Comparison of ENCODE assay signal across 8 mouse cellular contexts in the genomic region with DNA sequence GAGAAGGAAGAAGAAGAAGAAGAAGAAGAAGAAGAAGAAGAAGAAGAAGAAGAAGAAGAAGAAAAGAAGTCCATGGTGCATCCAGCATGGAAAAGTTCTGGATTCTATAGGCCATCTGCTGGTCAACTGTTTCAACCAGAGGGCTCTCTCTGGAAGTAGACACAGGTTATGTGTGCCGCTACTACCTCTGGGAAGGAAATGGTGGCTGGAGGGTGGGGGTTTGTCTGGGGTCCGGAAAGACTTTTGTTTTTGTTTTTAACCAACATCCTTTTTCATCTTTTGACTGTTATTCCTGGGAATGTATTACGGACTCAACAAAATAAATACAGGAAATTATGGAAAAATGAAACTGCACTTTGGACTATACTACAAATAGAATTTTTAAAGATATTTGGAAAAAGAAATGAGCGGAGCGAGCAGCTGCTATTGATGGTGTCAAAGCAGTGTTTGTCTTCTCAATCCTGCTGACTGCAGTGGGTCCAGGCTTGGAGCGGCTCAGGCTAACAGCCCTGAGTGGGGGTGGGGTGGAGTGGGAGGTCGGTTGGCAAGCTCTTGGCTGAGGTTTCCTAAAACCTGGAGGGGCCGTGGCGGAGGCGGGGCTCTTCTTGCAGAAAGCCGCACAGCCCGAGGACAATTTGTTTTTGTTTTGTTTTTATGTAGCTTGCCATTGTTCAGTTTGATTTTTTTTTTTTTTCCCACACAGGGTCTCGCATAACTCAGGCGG. TPM values are rescaled to one million over a fixed set of nuclear protein-coding genes. Genes with fewer than 3 reads are reported as not detected.
A peak's percentile ranks its signal among the peaks of the same experiment; 100 is the strongest.
DNase-seq lines count a peak whose midpoint lies in the region; ATAC-seq and TF ChIP-seq lines count a peak whose summit lies in the region.

No protein-coding gene starts in this region.

- H3K4me2 ChIP-seq in embryonic facial prominence, embryonic 15.5 days (replicated peaks) = peak overlapping the region; percentile 58
- peak overlapping the region; percentile 54 for H3K4me2 ChIP-seq in hindbrain, postnatal 0 days (ENCODE audit: low read depth, low read length)
- H3K4me2 ChIP-seq in neural tube, embryonic 13.5 days = peak overlapping the region; percentile 46

- DNase-seq in cerebellum, postnatal 14 days = peak; percentile 66 to 77
- no peak for DNase-seq in cerebellum, adult 11 months
- peak; percentile 72 for DNase-seq in hindbrain, postnatal 0 days (ENCODE audit: low spot score)
- peak; percentile 44 for DNase-seq in liver, adult 2 months (ENCODE audit: extremely low read depth, low read depth, low spot score)
- no peak for DNase-seq in spleen, adult 12 weeks (ENCODE audit: low spot score)

- no peaks in the 10 kb centered on the region for H3K9me3 ChIP-seq in embryonic facial prominence, embryonic 15.5 days (replicated peaks)
- H3K9me3 ChIP-seq in hindbrain, postnatal 0 days (ENCODE audit: low read length) = no peaks in the 10 kb centered on the region
- H3K9me3 ChIP-seq in neural tube, embryonic 13.5 days = no peaks in the 10 kb centered on the region

- WGBS in embryonic facial prominence, embryonic 15.5 days = 14% methylated on average over 14 of the region's 14 CpGs
- WGBS in hindbrain, postnatal 0 days = 14% methylated on average over 14 of the region's 14 CpGs
- WGBS in liver, adult 2 months = 8% methylated on average over 14 of the region's 14 CpGs
- 21% methylated on average over 14 of the region's 14 CpGs for WGBS in neural tube, embryonic 13.5 days

- H3K9ac ChIP-seq in embryonic facial prominence, embryonic 15.5 days = 0 out of 2 replicates have a peak overlapping the region, but pooled peaks have one; percentile 10
- H3K9ac ChIP-seq in hindbrain, postnatal 0 days (replicated peaks; ENCODE audit: low read length) = no peak overlapping the region
- H3K9ac ChIP-seq in liver, adult 2 months (ENCODE audit: low read depth, low read length) = peak overlapping the region; percentile 61
- peak overlapping the region; percentile 49; the same call in 1 of the 2 replicates for H3K9ac ChIP-seq in neural tube, embryonic 13.5 days

- TF ChIP-seq CTCF in C2C12 (IDR thresholded peaks at IDR 0.05; ENCODE audit: control insufficient read depth, insufficient read depth, insufficient read length) = no peak
- no peak for TF ChIP-seq CTCF in hindbrain, postnatal 0 days (IDR thresholded peaks at IDR 0.05; ENCODE audit: low read depth)
- no peak for TF ChIP-seq CTCF in liver, adult 2 months (IDR thresholded peaks at IDR 0.05; ENCODE audit: low read depth, low read length)

- no peaks in the 10 kb centered on the region for H3K36me3 ChIP-seq in C2C12 (ENCODE audit: control insufficient read depth, insufficient read depth)
- H3K36me3 ChIP-seq in embryonic facial prominence, embryonic 15.5 days = no peaks in the 10 kb centered on the region
- no peaks in the 10 kb centered on the region for H3K36me3 ChIP-seq in hindbrain, postnatal 0 days (ENCODE audit: insufficient read depth, low read length)
- H3K36me3 ChIP-seq in liver, adult 2 months (ENCODE audit: control insufficient read depth, insufficient read depth, low read length) = no peaks in the 10 kb centered on the region
- no peaks in the 10 kb centered on the region for H3K36me3 ChIP-seq in neural tube, embryonic 13.5 days

- H3K79me3 ChIP-seq in C2C12 (ENCODE audit: low read depth) = no peaks in the 10 kb centered on the region

- ATAC-seq in embryonic facial prominence, embryonic 15.5 days (ENCODE audit: insufficient number of reproducible peaks, low FRiP score, low TSS enrichment, low read depth) = peak; percentile 60; the same call in 1 of the 2 replicates
- ATAC-seq in hindbrain, postnatal 0 days = no peak
- peak; percentile 59; the same call in 1 of the 2 replicates for ATAC-seq in neural tube, embryonic 13.5 days (ENCODE audit: low read depth)

- no peaks in the 10 kb centered on the region for H3K27me3 ChIP-seq in C2C12 (ENCODE audit: control insufficient read depth, insufficient read depth, insufficient read length)
- H3K27me3 ChIP-seq in embryonic facial prominence, embryonic 15.5 days = peaks cover 10% of the 10 kb centered on the region
- H3K27me3 ChIP-seq in hindbrain, postnatal 0 days (ENCODE audit: insufficient read depth, low read length) = no peaks in the 10 kb centered on the region
- H3K27me3 ChIP-seq in liver, adult 2 months (ENCODE audit: control insufficient read depth, insufficient read depth, low read length) = no peaks in the 10 kb centered on the region
- H3K27me3 ChIP-seq in neural tube, embryonic 13.5 days = peaks cover 20% of the 10 kb centered on the region

- peak overlapping the region; percentile 7 for H3K4me3 ChIP-seq in C2C12 (ENCODE audit: insufficient read depth, poor library complexity, severe bottlenecking)
- H3K4me3 ChIP-seq in embryonic facial prominence, embryonic 15.5 days (replicated peaks) = peak overlapping the region; percentile 33
- peak overlapping the region; percentile 27 for H3K4me3 ChIP-seq in hindbrain, postnatal 0 days (ENCODE audit: low read length)
- H3K4me3 ChIP-seq in liver, adult 2 months (ENCODE audit: insufficient read depth, low read depth, low read length) = peak overlapping the region; percentile 51
- peak overlapping the region; percentile 15 for H3K4me3 ChIP-seq in neural tube, embryonic 13.5 days

- H3K27ac ChIP-seq in embryonic facial prominence, embryonic 15.5 days (replicated peaks) = peak overlapping the region; percentile 82
- peak overlapping the region; percentile 12; the same call in 1 of the 2 replicates for H3K27ac ChIP-seq in hindbrain, postnatal 0 days
- no peak overlapping the region for H3K27ac ChIP-seq in liver, adult 2 months (replicated peaks; ENCODE audit: insufficient read depth, low read depth, low read length)
- H3K27ac ChIP-seq in neural tube, embryonic 13.5 days (replicated peaks) = peak overlapping the region; percentile 65

- TF ChIP-seq POLR2A in liver, adult 2 months (IDR thresholded peaks at IDR 0.05; ENCODE audit: extremely low read depth, insufficient read depth, low read length) = no peak

- H3K79me2 ChIP-seq in C2C12 (ENCODE audit: control insufficient read depth, insufficient read depth) = no peaks in the 10 kb centered on the region
- no peaks in the 10 kb centered on the region for H3K79me2 ChIP-seq in liver, adult 2 months (ENCODE audit: control insufficient read depth, insufficient read depth, low read length)

- H3ac ChIP-seq in C2C12 (ENCODE audit: control insufficient read depth, insufficient read length, low read depth) = peak overlapping the region; percentile 59

- peaks cover 37% of the 10 kb centered on the region for H3K4me1 ChIP-seq in embryonic facial prominence, embryonic 15.5 days
- H3K4me1 ChIP-seq in hindbrain, postnatal 0 days (ENCODE audit: insufficient read depth, low read length) = peaks cover 8% of the 10 kb centered on the region; the same call in 1 of the 2 replicates
- peaks cover 10% of the 10 kb centered on the region for H3K4me1 ChIP-seq in liver, adult 2 months (ENCODE audit: control insufficient read depth, insufficient read depth, low read length)
- peaks cover 44% of the 10 kb centered on the region for H3K4me1 ChIP-seq in neural tube, embryonic 13.5 days (replicated peaks)

TF ChIP-seq in C2C12, 6 proteins besides CTCF, POLR2A, EP300 and RAD21:
- no peak for TF ChIP-seq MYOG (IDR thresholded peaks at IDR 0.05; ENCODE audit: control insufficient read depth, extremely low read depth, insufficient read length)
- no peak for TF ChIP-seq CEBPB (IDR thresholded peaks at IDR 0.05; ENCODE audit: low read depth)
- TF ChIP-seq USF1 (IDR thresholded peaks at IDR 0.05; ENCODE audit: low read depth) = no peak
- no peak for TF ChIP-seq MAX (IDR thresholded peaks at IDR 0.05)
- TF ChIP-seq MYOD1 (IDR thresholded peaks at IDR 0.05; ENCODE audit: control insufficient read depth, insufficient read length, low read depth) = no peak
- no peak for TF ChIP-seq FOSL1 (IDR thresholded peaks at IDR 0.05; ENCODE audit: insufficient read depth, low read length, poor library complexity, severe bottlenecking)

RNA-seq across cellular contexts. Expression of a gene that starts 12.8 kb away (rescaled TPM):
- 236 TPM for polyA plus RNA-seq in C2C12 (2012; fragmentation: generic; extraction: Trizol)
- 347 and 357 TPM in 2 replicates for polyA plus RNA-seq in embryonic facial prominence, embryonic 15.5 days (2015; fragmentation: Nextera tagmentation; extraction: Ambion mirVana)
- total RNA-seq in hindbrain, postnatal 0 days (2014; rRNA removed) = 48.9 and 50.0 TPM in 2 replicates
- 242 and 257 TPM in 2 replicates for polyA plus RNA-seq in hindbrain, postnatal 0 days (2015; fragmentation: Nextera tagmentation; extraction: Ambion mirVana)
- 0.37 and 0.60 TPM in 2 replicates for total RNA-seq in liver, adult 2 months (2014; rRNA removed)
- polyA plus RNA-seq in liver, adult 2 months (2012; rRNA removed) = 6.9 and 9.3 TPM in 2 replicates
- polyA plus RNA-seq in neural tube, embryonic 13.5 days (2015; fragmentation: Nextera tagmentation; extraction: Ambion mirVana) = 47.2 and 51.0 TPM in 2 replicates

RNA-seq across cellular contexts. Expression of a gene that starts 36.0 kb away (rescaled TPM):
- polyA plus RNA-seq in C2C12 (2012; fragmentation: generic; extraction: Trizol) = 0.06 TPM
- polyA plus RNA-seq in embryonic facial prominence, embryonic 15.5 days (2015; fragmentation: Nextera tagmentation; extraction: Ambion mirVana) = 3.4 and 4.5 TPM in 2 replicates
- total RNA-seq in hindbrain, postnatal 0 days (2014; rRNA removed) = 1.2 TPM in 2 replicates
- polyA plus RNA-seq in hindbrain, postnatal 0 days (2015; fragmentation: Nextera tagmentation; extraction: Ambion mirVana) = 0.05 and 0.20 TPM in 2 replicates
- 0.07 TPM in 1 of 2 replicates, not detected in the other for total RNA-seq in liver, adult 2 months (2014; rRNA removed)
- polyA plus RNA-seq in liver, adult 2 months (2012; rRNA removed) = 0.15 TPM in 1 of 2 replicates, not detected in the other
- polyA plus RNA-seq in neural tube, embryonic 13.5 days (2015; fragmentation: Nextera tagmentation; extraction: Ambion mirVana) = 0.11 TPM in 1 of 2 replicates, not detected in the other

RNA-seq across cellular contexts. Expression of a gene that starts 45.5 kb away (rescaled TPM):
- 235 TPM for polyA plus RNA-seq in C2C12 (2012; fragmentation: generic; extraction: Trizol)
- polyA plus RNA-seq in embryonic facial prominence, embryonic 15.5 days (2015; fragmentation: Nextera tagmentation; extraction: Ambion mirVana) = 485 and 487 TPM in 2 replicates
- 139 and 147 TPM in 2 replicates for total RNA-seq in hindbrain, postnatal 0 days (2014; rRNA removed)
- polyA plus RNA-seq in hindbrain, postnatal 0 days (2015; fragmentation: Nextera tagmentation; extraction: Ambion mirVana) = 298 and 315 TPM in 2 replicates
- 41.4 and 47.3 TPM in 2 replicates for total RNA-seq in liver, adult 2 months (2014; rRNA removed)
- polyA plus RNA-seq in liver, adult 2 months (2012; rRNA removed) = 26.6 and 40.1 TPM in 2 replicates
- 513 and 586 TPM in 2 replicates for polyA plus RNA-seq in neural tube, embryonic 13.5 days (2015; fragmentation: Nextera tagmentation; extraction: Ambion mirVana)

Comparison
In these comparisons a context has a peak if more than half of its experiments do, and no peak if none do; other contexts are left out.
1. DNase-seq: peak in cerebellum, postnatal 14 days (2 of 2), hindbrain, postnatal 0 days (single experiment) and liver, adult 2 months (single experiment); none in cerebellum, adult 11 months (single experiment) and spleen, adult 12 weeks (single experiment).
2. Peak in every context shown above with its lines, with median percentiles within 50 percentile points of each other: H3K4me3 ChIP-seq and H3K4me2 ChIP-seq.